Mouse (Mus musculus) spleen, adult 2 months (tissue): ENCODE results near the gene Apbb2.

Experiments used
- CTCF ChIP-seq: fragments of 200-500 bp; IDR thresholded peaks from 2 replicates; pipeline ENCODE4 v1.5.1; 2011; ENCODE audit warnings: mild to moderate bottlenecking, inconsistent platforms; ENCODE audit not compliant: insufficient read depth, insufficient read length, insufficient replicate concordance; ENCODE audit errors: extremely low read depth
- POLR2A ChIP-seq: fragments of 200-500 bp; IDR thresholded peaks from 2 replicates; pipeline ENCODE4 v1.6.1; 2011; ENCODE audit warnings: low read depth, low read length, inconsistent platforms

DNA sequence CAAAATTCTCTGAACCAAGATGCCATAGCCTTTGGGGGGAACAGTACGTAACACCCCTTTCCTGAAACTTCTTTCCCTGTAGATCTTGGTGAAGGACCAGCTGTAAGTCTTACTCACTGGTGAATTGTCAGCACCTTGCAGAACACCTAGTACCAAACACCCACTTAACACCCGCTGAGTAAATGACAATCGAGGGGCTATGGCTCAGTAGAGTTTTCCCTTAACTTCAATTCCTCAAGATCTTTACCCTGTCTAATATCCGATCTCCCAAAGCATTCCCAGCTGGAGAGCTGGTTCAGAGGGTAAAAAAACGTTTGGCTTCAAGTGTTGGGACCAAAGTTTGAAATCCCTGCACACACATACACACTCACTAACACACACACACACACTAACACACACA lies 109.4 kb downstream of the Apbb2 start:
- TF ChIP-seq CTCF (no peak), POLR2A (no peak)
